Mouse (Mus musculus) intestine, embryonic 16.5 days (tissue): ENCODE measurements around the gene Pgghg. TPM values are rescaled to one million over a fixed set of nuclear protein-coding genes. Genes with fewer than 3 reads are reported as not detected.
"Not testable (repeated sequence)": the region's sequence is repeated elsewhere in the genome, so short reads cannot be mapped to it uniquely, and the experiment has no call there.

ENCODE experiments used
- ATAC-seq: fragments of 200-750 bp; cut with Nextera tagmentation; 2 replicates; pipeline ENCODE4 v1.8.0; 2017; ENCODE audit warnings: moderate TSS enrichment, moderate library complexity
- H3K27ac ChIP-seq: fragments of 300-500 bp; sonication (generic); 2 replicates; pipeline ENCODE4 v1.5.1; 2014; ENCODE audit warnings: mild to moderate bottlenecking, low read length
- H3K27me3 ChIP-seq: fragments of 300-500 bp; sonication (generic); replicated peaks from 2 replicates; pipeline ENCODE4 v1.6.1; 2014; ENCODE audit warnings: low read length, control low read depth, mixed read lengths; ENCODE audit not compliant: control insufficient read depth, insufficient read depth
- H3K36me3 ChIP-seq: fragments of 300-500 bp; sonication (generic); 2 replicates; pipeline ENCODE4 v1.6.1; 2014; ENCODE audit warnings: low read length, control low read depth; ENCODE audit not compliant: control insufficient read depth, insufficient read depth
- H3K4me1 ChIP-seq: fragments of 300-500 bp; sonication (generic); 2 replicates; pipeline ENCODE4 v1.6.1; 2014; ENCODE audit warnings: low read length, control low read depth, mixed read lengths; ENCODE audit not compliant: control insufficient read depth, insufficient read depth
- H3K4me2 ChIP-seq: fragments of 300-500 bp; sonication (generic); 2 replicates; pipeline ENCODE4 v1.6.1; 2014; ENCODE audit warnings: low read depth, low read length, control low read depth
- H3K4me3 ChIP-seq: fragments of 300-500 bp; sonication (generic); 2 replicates; pipeline ENCODE4 v1.5.1; 2014; ENCODE audit warnings: mild to moderate bottlenecking, low read length
- H3K9ac ChIP-seq: fragments of 300-500 bp; sonication (generic); 2 replicates; pipeline ENCODE4 v1.6.1; 2014; ENCODE audit warnings: low read depth, low read length
- H3K9me3 ChIP-seq: fragments of 300-500 bp; sonication (generic); 2 replicates; pipeline ENCODE4 v1.6.1; 2016; ENCODE audit warnings: low read length, control low read depth; ENCODE audit not compliant: control insufficient read depth
- WGBS: fragments of 180-500 bp; shearing (Covaris S2); extraction: QIAGEN DNeasy Blood & Tissue Kit; methylation state at CpG from one replicate; pipeline ENCODE4 v1.1.7; 2014; 5-methylcytosine and 5-hydroxymethylcytosine counted together
- polyA plus RNA-seq: library from polyadenylated mRNA; unstranded; fragments of >200 nt; fragmentation: Nextera tagmentation; extraction: Ambion mirVana; gene quantifications from 2 replicates; pipeline ENCODE4 v1.2.1, GENCODE M21; 2015

Gene Pgghg
- polyA plus RNA-seq, 1 experiment from 2014 or later, result 23.6 TPM

DNA sequence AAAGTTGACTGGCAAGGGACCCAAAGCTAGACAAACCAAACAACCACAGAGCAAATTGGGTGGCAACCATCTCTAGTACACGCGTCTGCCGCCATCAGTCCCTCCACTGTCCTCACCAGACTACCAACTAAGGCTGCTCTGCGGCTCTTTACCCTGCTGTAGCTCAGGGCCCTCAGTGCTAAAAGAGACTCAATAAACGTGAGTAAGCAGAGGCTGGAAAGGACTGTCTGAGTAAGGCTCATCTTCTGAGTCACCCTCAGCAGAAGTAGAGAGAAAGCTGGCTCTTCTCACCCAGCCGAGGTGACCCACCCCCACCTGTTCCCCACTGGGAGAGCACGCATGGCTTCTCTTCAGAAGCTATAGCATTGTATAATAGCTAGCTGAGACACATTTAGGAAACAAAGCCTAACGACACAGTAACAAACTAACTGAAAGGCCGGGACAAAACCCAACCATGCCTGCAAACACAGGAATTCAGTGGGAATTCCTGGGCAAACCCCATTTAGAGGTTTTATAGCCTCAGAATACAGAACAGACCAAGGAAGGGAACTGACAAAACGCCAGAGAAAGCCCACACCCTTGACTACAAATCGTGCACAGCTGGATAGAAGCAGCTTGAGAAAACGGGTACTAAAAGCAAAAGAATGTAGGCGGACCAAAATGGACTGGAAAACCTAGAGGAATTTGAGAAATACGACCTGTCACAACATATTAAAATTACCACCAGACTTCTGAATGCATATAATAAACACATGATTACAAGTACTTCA, 32.4 kb downstream of the Pgghg start:
- no peak overlapping the region for H3K4me3 ChIP-seq

GRCm38 (mm10) chr7:140974940-140975339, 33.7 kb downstream of the Pgghg start:
- WGBS, result 24% methylated on average over 9 of the region's 9 CpGs
- no peak overlapping the region for H3K9ac ChIP-seq

More for the DNA sequence above, 32.4 kb downstream of the Pgghg start:
- Histone ChIP-seq H3K36me3 (no peaks in the 10 kb centered on the region), H3K9me3 (no peaks in the 10 kb centered on the region), H3K27ac (peak overlapping the region; percentile 72), H3K4me2 (no peak overlapping the region), H3K4me1 (peaks cover 30% of the 10 kb centered on the region), H3K9ac (peak overlapping the region; percentile 30; the same call in 1 of the 2 replicates), H3K27me3 (no peaks in the 10 kb centered on the region)
- ATAC-seq, result no peak
- WGBS, result 41% methylated on average over 14 of the region's 14 CpGs

DNA sequence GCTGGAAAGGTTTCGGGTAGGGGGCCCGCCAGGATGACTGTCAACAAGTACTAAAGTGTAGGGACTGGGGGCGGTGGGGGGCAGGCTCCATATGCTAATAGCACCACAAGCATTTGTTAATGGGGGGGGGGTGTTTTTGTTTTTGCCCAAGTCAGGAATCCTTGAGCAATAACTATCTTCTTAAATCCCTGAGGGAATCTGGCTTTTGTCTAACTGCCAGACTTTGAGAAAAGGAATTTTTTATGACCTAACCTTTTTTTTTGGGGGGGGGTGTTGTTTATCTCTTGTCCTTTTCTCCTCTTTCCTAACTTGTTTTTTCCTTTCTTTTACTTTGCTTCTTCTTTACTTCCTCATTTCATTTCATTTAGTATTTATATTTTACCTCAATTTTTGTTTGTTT, 34.3 kb downstream of the Pgghg start:
- Histone ChIP-seq H3K36me3 (no peaks in the 10 kb centered on the region), H3K4me1 (peaks cover 26% of the 10 kb centered on the region), H3K4me2 (no peak overlapping the region), H3K27ac (no peak overlapping the region), H3K27me3 (no peaks in the 10 kb centered on the region), H3K4me3 (no peak overlapping the region), H3K9me3 (no peaks in the 10 kb centered on the region), H3K9ac (no peak overlapping the region)
- 18% methylated on average over 3 of the region's 3 CpGs for WGBS
- ATAC-seq, result no peak

More at GRCm38 (mm10) chr7:140974940-140975339, 33.7 kb downstream of the Pgghg start:
- H3K27ac ChIP-seq, result peak overlapping the region; percentile 36
- H3K4me1 ChIP-seq, result peaks cover 26% of the 10 kb centered on the region
- no peak for ATAC-seq
- no peaks in the 10 kb centered on the region for H3K36me3 ChIP-seq
- no peak overlapping the region for H3K4me2 ChIP-seq
- H3K27me3 ChIP-seq, result no peaks in the 10 kb centered on the region
- no peak overlapping the region for H3K4me3 ChIP-seq
- H3K9me3 ChIP-seq, result no peaks in the 10 kb centered on the region

- not testable (repeated sequence) for H3K4me3 ChIP-seq, H3K9me3 ChIP-seq, H3K27ac ChIP-seq, H3K27me3 ChIP-seq, H3K9ac ChIP-seq, H3K4me2 ChIP-seq, ATAC-seq, H3K36me3 ChIP-seq
- 89% methylated on average over 9 of the region's 9 CpGs for WGBS
- peaks cover 16% of the 10 kb centered on the region for H3K4me1 ChIP-seq
Measured at GRCm38 (mm10) chr7:140976720-140977119, 35.5 kb downstream of the Pgghg start.

DNA sequence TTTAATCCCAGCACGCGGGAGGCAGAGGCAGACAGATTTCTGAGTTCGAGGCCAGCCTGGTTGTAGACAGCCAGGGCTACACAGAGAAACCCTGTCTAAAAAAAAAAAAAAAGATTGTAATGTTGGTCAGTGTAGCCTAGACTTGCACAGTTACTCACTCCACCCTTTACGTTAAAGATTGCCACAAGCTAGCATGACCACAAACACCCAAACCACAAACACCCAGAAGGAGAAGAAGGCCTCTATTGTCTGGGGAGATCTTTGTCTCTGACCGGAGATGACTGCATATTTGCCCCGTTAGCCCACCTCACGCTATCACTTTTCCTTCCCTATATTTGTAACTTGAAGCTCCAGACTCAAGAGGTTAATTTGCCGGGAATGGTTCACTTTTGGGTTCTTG, 40.5 kb downstream of the Pgghg start:
- 93% methylated on average over 8 of the region's 8 CpGs for whole genome bisulfite sequencing
- ATAC-seq, result no peak

DNA sequence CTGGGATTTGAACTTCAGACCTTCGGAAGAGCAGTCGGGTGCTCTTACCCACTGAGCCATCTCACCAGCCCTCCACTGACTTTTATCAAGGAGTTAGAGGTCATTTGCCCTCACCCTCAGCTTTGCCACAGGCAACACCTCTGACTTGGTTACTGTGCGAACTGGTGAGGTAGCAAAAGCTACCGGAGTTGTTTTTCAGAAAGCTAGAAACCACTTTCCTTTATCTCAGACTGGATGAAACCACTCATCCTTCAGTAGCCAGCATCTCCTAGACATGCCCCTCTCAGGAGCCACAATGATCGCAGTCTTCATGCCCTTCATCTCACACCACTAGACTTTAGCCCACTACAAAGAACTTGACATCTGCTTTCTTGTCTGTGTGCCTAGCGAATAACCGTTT, 41.8 kb downstream of the Pgghg start:
- Histone ChIP-seq H3K27me3 (no peaks in the 10 kb centered on the region), H3K4me2 (no peak overlapping the region), H3K27ac (no peak overlapping the region), H3K9ac (no peak overlapping the region), H3K9me3 (no peaks in the 10 kb centered on the region), H3K4me1 (no peaks in the 10 kb centered on the region), H3K36me3 (no peaks in the 10 kb centered on the region), H3K4me3 (no peak overlapping the region)
- 91% methylated on average over 7 of the region's 7 CpGs for WGBS
- ATAC-seq, result no peak

More for the DNA sequence above, 40.5 kb downstream of the Pgghg start:
- no peaks in the 10 kb centered on the region for H3K27me3 ChIP-seq
- no peaks in the 10 kb centered on the region for H3K36me3 ChIP-seq
- H3K4me2 ChIP-seq, result no peak overlapping the region
- H3K9me3 ChIP-seq, result no peaks in the 10 kb centered on the region
- H3K27ac ChIP-seq, result no peak overlapping the region
- H3K4me1 ChIP-seq, result no peaks in the 10 kb centered on the region
- H3K9ac ChIP-seq, result no peak overlapping the region
- no peak overlapping the region for H3K4me3 ChIP-seq

- Histone ChIP-seq H3K27me3 (no peaks in the 10 kb centered on the region), H3K27ac (no peak overlapping the region), H3K4me2 (no peak overlapping the region), H3K9ac (no peak overlapping the region), H3K9me3 (no peaks in the 10 kb centered on the region), H3K4me3 (no peak overlapping the region), H3K36me3 (no peaks in the 10 kb centered on the region), H3K4me1 (peaks cover 6% of the 10 kb centered on the region)
- no peak for ATAC-seq
- WGBS, result 80% methylated on average over 17 of the region's 17 CpGs
Measured at GRCm38 (mm10) chr7:140987182-140988138, 46.3 kb downstream of the Pgghg start.

- Histone ChIP-seq H3K36me3 (no peaks in the 10 kb centered on the region), H3K9ac (no peak overlapping the region), H3K27ac (no peak overlapping the region), H3K9me3 (no peaks in the 10 kb centered on the region), H3K4me3 (no peak overlapping the region), H3K4me2 (no peak overlapping the region), H3K4me1 (peaks cover 6% of the 10 kb centered on the region), H3K27me3 (no peaks in the 10 kb centered on the region)
- whole genome bisulfite sequencing, result 70% methylated on average over 4 of the region's 4 CpGs
- ATAC-seq, result no peak
Measured at GRCm38 (mm10) chr7:140989022-140989421, 47.8 kb downstream of the Pgghg start.

GRCm38 (mm10) chr7:140990185-140990584, 49.0 kb downstream of the Pgghg start:
- Histone ChIP-seq H3K27me3 (no peaks in the 10 kb centered on the region), H3K4me1 (peaks cover 6% of the 10 kb centered on the region), H3K9ac (no peak overlapping the region), H3K4me3 (no peak overlapping the region), H3K36me3 (no peaks in the 10 kb centered on the region), H3K4me2 (no peak overlapping the region), H3K9me3 (no peaks in the 10 kb centered on the region), H3K27ac (no peak overlapping the region; the same call in 1 of the 2 replicates)
- 49% methylated on average over 6 of the region's 6 CpGs for WGBS
- peak; percentile 40; the same call in 1 of the 2 replicates for ATAC-seq
